In the genomic region with DNA sequence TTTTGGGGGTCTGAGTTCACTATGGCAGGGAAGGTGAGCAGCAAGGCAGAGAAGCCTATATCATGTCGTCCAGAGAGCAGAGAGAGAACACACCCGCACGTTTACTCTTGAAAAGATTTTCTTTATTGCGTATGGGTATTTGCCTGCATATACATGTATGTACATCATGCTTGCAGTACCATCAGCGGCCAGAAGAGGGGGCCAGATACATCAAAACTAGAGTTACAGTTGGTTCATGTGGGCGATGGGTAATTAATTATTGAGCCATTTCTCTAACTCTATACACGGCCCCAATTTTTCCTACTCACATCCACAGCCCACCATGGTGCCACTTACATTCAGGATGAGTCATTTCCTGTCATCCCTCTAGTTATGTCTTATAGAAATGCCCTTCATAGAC, we compare ENCODE assay signal across 10 mouse cellular contexts. TPM values are rescaled to one million over a fixed set of nuclear protein-coding genes. Genes with fewer than 3 reads are reported as not detected.
DNase-seq lines count a peak whose midpoint lies in the region; TF ChIP-seq lines count a peak whose summit lies in the region.
"Had no signal": no experiment of that assay in that cellular context is flagged by ENCODE, and none has a peak within 500 bp of the region (broad histone marks: within the 10 kb centered on the region; RNA-seq: fewer than 3 reads in every experiment).

No protein-coding gene starts in this region.

- WGBS in heart, adult 2 months, result 75% methylated on average over 7 of the region's 7 CpGs

- no peak overlapping the region for H3K9ac ChIP-seq in heart, adult 2 months (ENCODE audit: low read depth, low read length)
- H3K9ac ChIP-seq: embryonic facial prominence, embryonic 13.5 days; midbrain, embryonic 12.5 days had no signal

- TF ChIP-seq CTCF in heart, adult 2 months (IDR thresholded peaks at IDR 0.05), result peak; percentile 62

- no peaks in the 10 kb centered on the region for H3K36me3 ChIP-seq in heart, adult 2 months (ENCODE audit: control insufficient read depth, insufficient read depth, low read length)
- H3K36me3 ChIP-seq: embryonic facial prominence, embryonic 13.5 days had no signal

- H3K27ac ChIP-seq in heart, adult 2 months, result no peak overlapping the region
- H3K27ac ChIP-seq: embryonic facial prominence, embryonic 13.5 days; midbrain, embryonic 12.5 days had no signal

- no peak for TF ChIP-seq EP300 in heart, adult 2 months (IDR thresholded peaks at IDR 0.05; ENCODE audit: insufficient read depth, low read depth, low read length)

- H3K4me3 ChIP-seq in heart, adult 2 months, result no peak overlapping the region
- H3K4me3 ChIP-seq: embryonic facial prominence, embryonic 13.5 days; midbrain, embryonic 12.5 days had no signal

- no peak for DNase-seq in heart, adult 2 months
- no peak for DNase-seq in heart, adult 9 months (ENCODE audit: low spot score in 2 of 2)
- DNase-seq in right cerebral cortex, adult 2 months (ENCODE audit: low spot score in 2 of 2), result peak; percentile 68 to 77
- no peak for DNase-seq in right cerebral cortex, adult 18-20 months
- peak; percentile 53 for DNase-seq in c-Kit-positive CD71-negative TER-119-negative erythroid progenitor cells, embryonic 14.5 days (ENCODE audit: low read depth)
- DNase-seq in natural killer cell, adult 2 months (ENCODE audit: low spot score in 2 of 2), result peak; percentile 36 to 50
- DNase-seq in ovary, adult 18-20 months (ENCODE audit: low spot score), result no peak
- no peak for DNase-seq in ovary, postnatal 36 days (ENCODE audit: low spot score)

- no peak for TF ChIP-seq POLR2A in heart, adult 2 months (IDR thresholded peaks at IDR 0.05; ENCODE audit: insufficient read depth, low read depth, low read length)

- no peaks in the 10 kb centered on the region for H3K79me2 ChIP-seq in heart, adult 2 months (replicated peaks; ENCODE audit: control insufficient read depth, insufficient read depth, low read length)

- peaks cover 4% of the 10 kb centered on the region for H3K4me1 ChIP-seq in heart, adult 2 months (ENCODE audit: control insufficient read depth, insufficient read depth, low read length)

- H3K27me3 ChIP-seq in heart, adult 2 months (ENCODE audit: control insufficient read depth, insufficient read depth, low read length), result no peaks in the 10 kb centered on the region
- H3K27me3 ChIP-seq: embryonic facial prominence, embryonic 13.5 days; midbrain, embryonic 12.5 days had no signal

- intact Hi-C loops in heart, adult 2 months (cut with DNase I), result loop anchor here (2.0 to 5.0 kb wide), 2 partner anchors 199 to 272 kb away; a partner anchor contains a TSS

RNA-seq across cellular contexts. Expression of a gene that starts 18.7 kb away (rescaled TPM):
- not detected for total RNA-seq in heart, adult 2 months (2021)
- polyA plus RNA-seq in heart, adult 2 months (2012; rRNA removed), result not detected in 2 replicates

RNA-seq across cellular contexts. Expression of a gene that starts 50.4 kb away (rescaled TPM):
- under 1 TPM; 0.11 to 0.18 TPM for total RNA-seq in heart, adult 2 months (2021)
- 0.18 and 0.20 TPM in 2 replicates for polyA plus RNA-seq in heart, adult 2 months (2012; rRNA removed)

Comparison
In these comparisons a context has a peak if more than half of its experiments do, and no peak if none do; other contexts are left out.
1. DNase-seq: peak in right cerebral cortex, adult 2 months (2 of 2), c-Kit-positive CD71-negative TER-119-negative erythroid progenitor cells, embryonic 14.5 days (single experiment) and natural killer cell, adult 2 months (2 of 2); none in heart, adult 2 months (0 of 2), heart, adult 9 months (0 of 2), right cerebral cortex, adult 18-20 months (single experiment), ovary, adult 18-20 months (single experiment) and ovary, postnatal 36 days (single experiment).